Mouse (Mus musculus) neural tube, embryonic 12.5 days (tissue): ENCODE measurements around the gene Tfap2b. TPM values are rescaled to one million over a fixed set of nuclear protein-coding genes. Genes with fewer than 3 reads are reported as not detected.
A peak's percentile ranks its signal among the peaks of the same experiment; 100 is the strongest.

ENCODE experiments used
- ATAC-seq: fragments of 200-750 bp; cut with Nextera tagmentation; 2 replicates; pipeline ENCODE4 v1.8.0; 2017; ENCODE audit warnings: low read depth, mild to moderate bottlenecking, moderate TSS enrichment, moderate library complexity; ENCODE audit not compliant: low FRiP score
- H3K27ac ChIP-seq: fragments of 300-500 bp; sonication (generic); 2 replicates; pipeline ENCODE4 v1.5.1; 2016
- H3K27me3 ChIP-seq: fragments of 300-500 bp; sonication (generic); replicated peaks from 2 replicates; pipeline ENCODE4 v1.6.1; 2016; ENCODE audit warnings: mild to moderate bottlenecking
- H3K36me3 ChIP-seq: fragments of 300-500 bp; sonication (generic); 2 replicates; pipeline ENCODE4 v1.6.1; 2016; ENCODE audit warnings: mild to moderate bottlenecking
- H3K4me1 ChIP-seq: fragments of 300-500 bp; sonication (generic); 2 replicates; pipeline ENCODE4 v1.6.1; 2016
- H3K4me2 ChIP-seq: fragments of 300-500 bp; sonication (generic); replicated peaks from 2 replicates; pipeline ENCODE4 v1.6.1; 2016; ENCODE audit warnings: mild to moderate bottlenecking
- H3K4me3 ChIP-seq: fragments of 300-500 bp; sonication (generic); 2 replicates; pipeline ENCODE4 v1.5.1; 2016
- H3K9ac ChIP-seq: fragments of 300-500 bp; sonication (generic); 2 replicates; pipeline ENCODE4 v1.6.1; 2016; ENCODE audit warnings: mild to moderate bottlenecking
- H3K9me3 ChIP-seq: fragments of 300-500 bp; sonication (generic); 2 replicates; pipeline ENCODE4 v1.6.1; 2016; ENCODE audit warnings: mild to moderate bottlenecking
- WGBS: fragments of 180-500 bp; shearing (Covaris S2); methylation state at CpG from one replicate; pipeline ENCODE4 v1.1.7; 2016; 5-methylcytosine and 5-hydroxymethylcytosine counted together
- polyA plus RNA-seq: library from polyadenylated mRNA; unstranded; fragments of >200 nt; fragmentation: Nextera tagmentation; extraction: Ambion mirVana; gene quantifications from 2 replicates; pipeline ENCODE4 v1.2.1, GENCODE M21; 2016

Gene Tfap2b
- polyA plus RNA-seq, 1 experiment from 2014 or later: 78.6 TPM

DNA sequence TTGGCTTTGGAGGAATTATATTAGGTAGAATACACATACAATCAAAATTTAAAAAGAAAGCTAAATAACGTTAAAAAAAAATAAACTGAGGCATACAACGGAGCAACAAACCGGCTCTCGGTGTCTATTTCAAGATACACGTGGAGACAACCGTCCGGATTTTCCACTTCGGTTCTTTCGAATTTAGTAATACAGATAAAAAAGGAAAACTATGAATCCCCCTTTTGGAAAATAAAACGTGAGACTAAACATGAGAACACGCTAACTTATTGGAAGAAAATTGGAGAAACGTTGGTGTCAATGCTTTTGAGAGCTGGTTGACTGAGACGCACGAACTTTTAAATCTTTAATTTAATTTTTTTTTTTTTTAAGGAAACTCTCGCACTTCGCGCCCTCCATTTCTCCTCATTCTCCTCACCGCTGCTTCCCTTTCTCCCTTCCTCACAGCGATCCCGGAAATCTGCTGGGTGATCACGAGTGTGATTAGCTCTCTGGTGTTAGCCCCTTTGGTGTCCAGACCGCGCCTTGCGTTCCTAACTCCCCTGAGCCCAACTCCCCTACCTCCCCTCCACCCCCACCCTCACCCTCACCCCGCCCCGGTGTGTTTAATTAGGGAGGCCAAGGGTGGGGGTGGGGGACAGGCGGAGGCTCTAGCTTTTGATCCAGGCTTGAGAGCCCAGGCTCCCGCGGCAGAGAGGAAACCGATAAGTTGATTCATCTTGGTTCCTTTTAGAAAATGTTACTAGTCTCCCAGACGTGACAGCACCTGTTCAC, 25.9 kb downstream of the Tfap2b start:
- Histone ChIP-seq H3K9ac (no peak overlapping the region), H3K27ac (no peak overlapping the region), H3K9me3 (no peaks in the 10 kb centered on the region), H3K4me2 (peak overlapping the region; percentile 36), H3K36me3 (no peaks in the 10 kb centered on the region), H3K4me1 (no peaks in the 10 kb centered on the region; the same call in 1 of the 2 replicates), H3K4me3 (no peak overlapping the region), H3K27me3 (peaks cover 72% of the 10 kb centered on the region)
- no peak for ATAC-seq
- WGBS: 2% methylated on average over 31 of the region's 31 CpGs

DNA sequence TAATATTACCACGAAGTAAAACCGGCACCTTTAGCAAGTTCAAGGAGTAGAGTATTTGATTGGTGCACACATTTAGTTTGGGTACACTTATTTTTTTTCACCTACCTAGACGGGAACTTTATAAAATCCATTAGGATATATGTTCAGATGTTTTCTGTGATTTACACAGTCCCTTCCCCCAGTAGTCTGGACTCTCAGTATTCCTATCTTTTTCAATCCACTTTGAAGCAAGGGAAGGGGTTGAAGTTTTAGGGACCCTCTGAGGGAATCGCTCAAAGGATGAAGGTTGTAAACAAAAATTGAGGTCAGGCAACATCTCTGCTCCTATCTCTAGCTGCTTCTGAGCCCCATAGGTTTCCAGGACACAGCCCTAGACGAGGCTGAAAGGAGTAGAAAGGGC, 27.3 kb downstream of the Tfap2b start:
- ATAC-seq: no peak
- 3% methylated on average over 5 of the region's 5 CpGs for WGBS
- no peaks in the 10 kb centered on the region for H3K9me3 ChIP-seq
- H3K4me1 ChIP-seq: peaks cover 7% of the 10 kb centered on the region; the same call in 1 of the 2 replicates
- no peak overlapping the region for H3K27ac ChIP-seq
- H3K27me3 ChIP-seq: peaks cover 76% of the 10 kb centered on the region
- no peaks in the 10 kb centered on the region for H3K36me3 ChIP-seq
- no peak overlapping the region for H3K4me2 ChIP-seq
- no peak overlapping the region for H3K4me3 ChIP-seq
- H3K9ac ChIP-seq: no peak overlapping the region

DNA sequence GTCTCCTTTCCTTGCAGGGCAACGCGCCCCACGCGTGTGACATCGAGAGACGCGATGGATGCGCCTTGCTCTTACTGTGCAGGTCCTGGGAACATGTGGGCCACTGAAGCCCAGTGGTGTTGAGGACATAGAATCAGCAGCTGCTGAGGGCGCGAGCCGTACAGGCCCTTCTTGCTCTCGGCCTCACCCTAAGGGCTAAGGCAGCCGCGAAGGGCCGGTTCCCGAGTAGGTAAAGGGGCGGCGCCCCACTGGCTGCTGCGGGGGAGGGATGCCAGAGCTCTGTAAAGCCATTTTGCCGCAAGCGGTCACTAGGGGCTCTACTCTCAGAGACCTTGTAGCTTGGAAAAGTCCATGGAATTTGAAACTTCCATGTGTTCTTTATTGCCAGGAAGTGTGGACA, 27.9 kb downstream of the Tfap2b start:
- 2% methylated on average over 21 of the region's 21 CpGs for WGBS
- no peak overlapping the region for H3K4me3 ChIP-seq
- H3K36me3 ChIP-seq: no peaks in the 10 kb centered on the region
- ATAC-seq: no peak; the same call in 1 of the 2 replicates
- H3K27ac ChIP-seq: no peak overlapping the region
- H3K9me3 ChIP-seq: no peaks in the 10 kb centered on the region
- peaks cover 73% of the 10 kb centered on the region for H3K27me3 ChIP-seq
- 0 out of 2 replicates have a peak overlapping the region, but pooled peaks have one; percentile 22 for H3K4me2 ChIP-seq
- peaks cover 11% of the 10 kb centered on the region; the same call in 1 of the 2 replicates for H3K4me1 ChIP-seq
- no peak overlapping the region for H3K9ac ChIP-seq

DNA sequence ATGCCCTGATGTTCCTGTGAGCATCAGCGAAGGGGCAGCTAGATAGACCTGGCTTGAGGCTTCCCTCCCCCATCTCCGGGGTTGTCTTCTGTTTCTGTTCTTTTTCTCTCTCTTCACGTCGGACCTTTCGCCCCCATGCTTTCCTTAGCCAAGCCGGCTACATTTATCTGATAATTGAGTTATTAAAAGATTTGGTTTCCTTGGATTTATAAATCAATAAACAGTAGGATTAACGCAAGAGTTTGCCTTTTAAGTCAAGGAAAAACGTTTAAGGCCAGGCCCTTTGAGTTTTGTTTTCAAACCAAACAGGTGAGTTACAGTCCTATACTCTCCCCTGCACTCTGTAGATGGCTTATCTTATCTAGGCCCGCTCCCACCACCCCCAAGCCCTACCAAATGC, 28.3 kb downstream of the Tfap2b start:
- no peak for ATAC-seq
- H3K4me3 ChIP-seq: no peak overlapping the region
- H3K27me3 ChIP-seq: peaks cover 75% of the 10 kb centered on the region
- no peak overlapping the region for H3K9ac ChIP-seq
- no peaks in the 10 kb centered on the region for H3K9me3 ChIP-seq
- no peak overlapping the region for H3K27ac ChIP-seq
- no peaks in the 10 kb centered on the region for H3K36me3 ChIP-seq
- no peak overlapping the region for H3K4me2 ChIP-seq
- 7% methylated on average over 9 of the region's 9 CpGs for WGBS
- peaks cover 11% of the 10 kb centered on the region; the same call in 1 of the 2 replicates for H3K4me1 ChIP-seq

DNA sequence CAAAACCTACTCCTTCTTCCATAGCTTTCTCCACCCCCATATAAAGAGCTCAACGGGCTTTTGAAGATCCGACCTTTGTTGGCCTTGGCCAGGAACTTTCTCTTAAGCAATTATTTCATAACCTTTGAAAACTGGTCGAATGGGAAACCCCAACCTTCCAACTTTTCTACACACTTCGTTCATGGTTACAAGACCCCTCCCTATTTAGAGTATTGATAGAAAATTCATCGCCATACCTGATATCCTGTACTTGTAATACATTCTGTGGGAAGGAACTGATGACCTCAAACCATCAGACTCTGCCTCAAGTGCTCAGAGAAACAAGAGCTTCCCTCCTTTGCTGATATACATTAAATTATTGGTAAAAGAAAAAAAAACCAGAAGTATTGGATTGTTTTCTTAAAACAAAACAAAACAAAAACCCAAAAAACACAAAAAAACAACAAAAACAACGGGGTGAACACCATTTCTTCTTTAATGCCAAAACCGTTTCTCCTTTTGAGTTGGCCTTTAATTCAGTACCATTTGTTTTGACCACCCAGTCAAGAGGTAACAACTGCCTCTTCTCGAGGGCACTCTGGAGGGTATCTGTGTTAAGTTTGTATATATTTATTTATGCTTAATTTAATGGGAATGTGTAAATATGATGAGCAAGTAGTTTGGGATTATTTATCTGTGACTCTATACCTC, 29.2 kb downstream of the Tfap2b start:
- 7% methylated on average over 8 of the region's 8 CpGs for WGBS
- ATAC-seq: no peak
- peaks cover 75% of the 10 kb centered on the region for H3K27me3 ChIP-seq
- H3K4me3 ChIP-seq: no peak overlapping the region
- no peak overlapping the region for H3K9ac ChIP-seq
- H3K27ac ChIP-seq: no peak overlapping the region
- peaks cover 11% of the 10 kb centered on the region; the same call in 1 of the 2 replicates for H3K4me1 ChIP-seq
- no peak overlapping the region for H3K4me2 ChIP-seq
- H3K36me3 ChIP-seq: no peaks in the 10 kb centered on the region
- H3K9me3 ChIP-seq: no peaks in the 10 kb centered on the region

DNA sequence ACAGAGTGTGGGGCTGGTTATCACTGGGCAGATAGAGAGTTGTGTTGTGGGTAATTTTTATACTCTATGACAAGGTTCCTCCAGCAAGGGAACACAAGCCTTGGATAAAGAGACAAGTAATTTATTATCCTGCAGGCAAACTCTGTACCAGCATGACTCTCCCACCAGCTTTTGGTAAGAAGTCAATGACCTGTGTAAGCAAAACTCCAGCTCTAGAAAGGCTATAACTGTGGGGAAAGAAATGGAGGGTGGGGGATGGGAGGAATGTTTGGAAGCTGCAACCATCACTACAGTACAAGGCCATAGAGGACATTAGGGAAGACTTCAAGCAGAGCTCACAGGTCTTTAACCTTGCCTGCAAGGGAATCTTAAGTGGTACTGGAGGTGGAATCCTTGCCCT, 31.3 kb downstream of the Tfap2b start:
- H3K4me2 ChIP-seq: no peak overlapping the region
- no peaks in the 10 kb centered on the region for H3K36me3 ChIP-seq
- ATAC-seq: no peak
- peaks cover 16% of the 10 kb centered on the region; the same call in 1 of the 2 replicates for H3K4me1 ChIP-seq
- no peak overlapping the region for H3K9ac ChIP-seq
- no peak overlapping the region for H3K4me3 ChIP-seq
- H3K27ac ChIP-seq: no peak overlapping the region
- peaks cover 65% of the 10 kb centered on the region for H3K27me3 ChIP-seq
- no peaks in the 10 kb centered on the region for H3K9me3 ChIP-seq

- no peak overlapping the region for H3K9ac ChIP-seq
Measured at GRCm38 (mm10) chr1:19241316-19241715, 32.6 kb downstream of the Tfap2b start.

DNA sequence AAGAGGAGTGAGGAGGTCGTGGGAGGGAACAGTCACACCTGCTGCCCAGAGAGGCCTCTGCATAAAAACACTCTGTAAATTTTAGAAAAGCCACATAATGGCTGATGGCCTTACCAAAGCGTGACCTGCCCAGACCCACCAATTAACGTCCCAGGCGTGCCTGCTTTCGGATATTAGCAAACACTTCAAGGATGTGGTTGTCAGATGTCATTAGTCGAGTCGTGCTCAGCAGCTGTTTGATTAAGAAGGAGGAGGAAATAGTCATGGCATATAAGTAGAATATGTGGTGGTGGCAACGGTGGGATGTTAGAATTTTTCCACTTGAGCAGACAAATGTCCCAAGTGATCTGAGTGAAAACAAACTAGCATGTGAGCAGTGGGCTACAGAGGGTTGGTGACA, 33.3 kb downstream of the Tfap2b start:
- ATAC-seq: no peak
- H3K27me3 ChIP-seq: peaks cover 55% of the 10 kb centered on the region
- no peak overlapping the region for H3K27ac ChIP-seq
- 5% methylated on average over 8 of the region's 8 CpGs for WGBS
- no peaks in the 10 kb centered on the region for H3K9me3 ChIP-seq
- H3K4me3 ChIP-seq: no peak overlapping the region
- H3K36me3 ChIP-seq: no peaks in the 10 kb centered on the region
- H3K4me2 ChIP-seq: peak overlapping the region; percentile 59
- H3K9ac ChIP-seq: no peak overlapping the region
- peaks cover 16% of the 10 kb centered on the region; the same call in 1 of the 2 replicates for H3K4me1 ChIP-seq

More at GRCm38 (mm10) chr1:19241316-19241715, 32.6 kb downstream of the Tfap2b start:
- Histone ChIP-seq H3K27ac (no peak overlapping the region), H3K4me1 (peaks cover 16% of the 10 kb centered on the region; the same call in 1 of the 2 replicates), H3K9me3 (no peaks in the 10 kb centered on the region), H3K4me3 (peak overlapping the region; percentile 22), H3K4me2 (peak overlapping the region; percentile 59), H3K36me3 (no peaks in the 10 kb centered on the region), H3K27me3 (peaks cover 62% of the 10 kb centered on the region)
- WGBS: 1% methylated on average over 20 of the region's 20 CpGs
- 0 out of 2 replicates have a peak, but pooled peaks have one; percentile 27 for ATAC-seq

DNA sequence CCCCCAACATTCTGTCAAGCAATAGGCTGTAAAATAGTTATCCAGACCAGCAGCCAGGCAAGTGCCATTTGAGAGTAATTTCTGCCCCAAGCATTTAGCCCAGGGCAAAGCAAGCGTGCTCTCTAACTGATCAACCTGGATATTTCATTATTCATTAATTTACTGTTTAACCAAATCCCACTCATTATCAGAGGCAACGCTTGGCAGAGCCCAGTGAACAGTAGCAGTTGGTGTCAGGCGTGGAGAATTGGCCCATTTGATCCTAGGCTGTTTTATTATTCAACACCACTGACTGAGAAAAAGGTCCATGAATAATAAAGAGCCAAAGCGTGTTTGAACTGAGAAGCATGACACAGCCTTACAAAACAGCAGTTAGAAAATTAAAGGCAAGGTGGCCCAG, 36.3 kb downstream of the Tfap2b start:
- H3K36me3 ChIP-seq: no peaks in the 10 kb centered on the region
- ATAC-seq: peak; percentile 88
- no peak overlapping the region for H3K9ac ChIP-seq
- no peak overlapping the region for H3K27ac ChIP-seq
- 9% methylated on average over 4 of the region's 4 CpGs for WGBS
- peaks cover 31% of the 10 kb centered on the region for H3K27me3 ChIP-seq
- H3K4me3 ChIP-seq: no peak overlapping the region
- no peaks in the 10 kb centered on the region for H3K9me3 ChIP-seq
- H3K4me2 ChIP-seq: no peak overlapping the region
- peaks cover 16% of the 10 kb centered on the region; the same call in 1 of the 2 replicates for H3K4me1 ChIP-seq

DNA sequence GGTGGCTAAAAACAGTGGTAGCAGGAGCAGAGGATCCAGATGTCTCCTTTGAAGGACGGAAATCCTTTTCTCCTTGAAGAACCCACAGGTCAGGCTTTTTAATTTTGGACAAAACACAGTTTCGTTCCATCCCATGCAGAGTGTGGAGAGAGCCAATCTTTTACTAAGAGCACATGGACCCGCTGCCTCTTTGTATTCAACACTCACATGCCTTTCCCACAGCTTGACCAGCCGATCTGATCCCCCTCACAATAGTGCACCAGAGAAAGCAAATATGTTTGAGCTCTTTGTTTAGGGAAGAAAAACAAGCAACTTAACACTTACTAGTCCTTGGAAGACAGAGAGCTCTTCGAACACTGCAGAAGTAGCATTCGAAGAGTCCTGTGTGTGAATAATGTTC, 42.6 kb downstream of the Tfap2b start:
- Histone ChIP-seq H3K4me3 (no peak overlapping the region), H3K36me3 (no peaks in the 10 kb centered on the region), H3K9me3 (no peaks in the 10 kb centered on the region), H3K4me1 (no peaks in the 10 kb centered on the region), H3K27me3 (no peaks in the 10 kb centered on the region), H3K9ac (no peak overlapping the region), H3K27ac (no peak overlapping the region), H3K4me2 (no peak overlapping the region)
- 48% methylated on average over 6 of the region's 6 CpGs for WGBS
- no peak for ATAC-seq

DNA sequence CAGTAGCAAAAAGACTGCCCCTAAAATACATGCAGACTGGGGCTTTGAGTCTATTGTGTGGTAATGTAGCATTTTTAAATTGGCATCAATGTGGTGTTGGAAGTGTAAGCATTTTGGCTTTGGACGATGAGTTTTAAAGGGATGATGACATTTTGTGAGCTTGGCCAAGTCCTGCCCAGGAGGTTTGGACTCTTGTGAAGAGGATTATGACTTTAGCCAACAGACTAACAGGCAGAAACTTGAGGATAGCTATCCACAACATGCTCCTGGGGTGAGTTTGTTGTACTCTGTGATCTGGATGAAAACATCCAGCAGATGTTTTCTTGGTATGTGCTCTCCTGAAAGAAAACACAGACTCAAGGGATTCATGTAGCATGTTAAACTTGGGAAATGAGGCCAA, 60.9 kb downstream of the Tfap2b start:
- no peak overlapping the region for H3K4me2 ChIP-seq
- H3K27me3 ChIP-seq: no peaks in the 10 kb centered on the region
- no peak overlapping the region for H3K4me3 ChIP-seq
- no peak overlapping the region for H3K9ac ChIP-seq
- WGBS: 90% methylated on average over 1 of the region's 1 CpGs
- no peak for ATAC-seq
- H3K27ac ChIP-seq: no peak overlapping the region
- no peaks in the 10 kb centered on the region for H3K36me3 ChIP-seq
- H3K4me1 ChIP-seq: no peaks in the 10 kb centered on the region
- H3K9me3 ChIP-seq: no peaks in the 10 kb centered on the region
